Mouse (Mus musculus) embryo, embryonic 10.5 days (tissue): Measurements from ENCODE around the gene Gm49510.

Experiments used
- DNase-seq: peaks from one replicate; pipeline ENCODE4 v3.0.0-alpha.2; 2015; ENCODE audit warnings: low spot score

Gm49510 gene

DNA sequence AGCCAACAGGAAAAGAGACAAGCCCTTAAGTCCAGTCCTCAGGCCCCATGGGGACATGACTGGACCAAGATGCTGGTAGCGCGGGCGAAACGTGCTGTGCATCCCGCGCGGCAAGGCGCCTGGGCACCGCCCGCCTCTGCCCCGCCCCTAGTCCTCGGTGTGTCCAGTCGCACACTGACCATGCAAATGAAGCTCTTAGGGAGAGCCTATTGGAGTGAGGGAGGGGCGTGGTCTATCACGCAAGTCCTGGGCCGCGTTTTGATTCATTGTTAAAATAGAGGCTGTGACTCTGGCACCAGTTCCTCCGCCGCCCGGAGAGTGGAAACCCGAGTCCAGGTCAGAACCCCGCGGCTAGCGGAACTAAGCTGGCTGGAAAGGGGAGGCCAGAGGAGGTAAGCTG is 48.2 kb downstream of the Gm49510 start, which contains the start of gene Triobp:
TSS of gene Triobp (plus strand) at position 68 of the 400 bp plus-strand sequence.
- DNase-seq = peak; percentile 98

DNA sequence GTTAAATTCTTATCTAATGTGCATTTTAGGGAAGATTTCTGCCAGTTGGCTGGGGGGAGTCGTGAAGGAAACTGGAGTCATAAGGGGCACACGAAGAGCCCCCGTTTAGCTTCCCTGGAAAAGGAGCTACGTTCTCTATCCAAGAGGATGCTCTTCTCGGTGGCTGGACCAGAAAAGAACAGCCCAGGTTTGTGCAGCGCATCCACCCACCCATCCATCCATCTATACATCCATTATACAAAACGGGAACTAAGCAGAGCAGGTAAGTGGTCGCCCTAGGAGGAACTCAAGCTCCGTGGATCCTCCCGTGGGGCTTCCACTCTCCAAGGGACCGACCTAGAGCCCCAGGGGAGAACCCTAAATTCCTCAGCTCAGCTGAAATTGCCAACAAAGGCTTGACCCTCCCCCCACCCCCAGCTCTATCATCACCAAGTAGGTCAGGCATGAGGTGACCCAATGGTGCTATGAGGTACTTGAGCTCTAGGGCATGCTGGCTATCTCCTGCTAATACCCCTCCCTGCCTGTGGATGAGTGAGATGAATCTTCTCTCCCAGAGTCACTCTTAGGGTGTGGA is 48.8 kb downstream of the Gm49510 start:
- peak; percentile 45 for DNase-seq

DNA sequence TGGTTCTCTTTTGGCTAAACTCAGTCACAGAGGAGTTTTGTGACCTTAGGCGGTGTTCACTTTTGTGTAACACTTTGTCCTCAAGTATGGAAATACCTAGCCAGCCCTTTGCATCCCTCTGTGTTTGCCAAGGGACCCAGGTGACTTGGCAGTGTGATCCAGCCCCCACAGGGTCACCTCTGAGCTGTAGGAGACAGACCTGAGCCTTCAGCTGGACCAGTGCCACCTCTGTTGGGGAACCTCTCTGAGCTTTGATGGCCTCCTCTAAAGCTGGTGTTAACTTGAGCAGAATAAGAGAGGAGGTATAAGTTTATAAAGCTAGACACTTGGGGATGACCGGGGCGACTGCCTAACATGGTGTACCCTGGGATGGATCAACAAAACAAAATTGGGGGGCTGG is 49.4 kb downstream of the Gm49510 start:
- DNase-seq = no peak

DNA sequence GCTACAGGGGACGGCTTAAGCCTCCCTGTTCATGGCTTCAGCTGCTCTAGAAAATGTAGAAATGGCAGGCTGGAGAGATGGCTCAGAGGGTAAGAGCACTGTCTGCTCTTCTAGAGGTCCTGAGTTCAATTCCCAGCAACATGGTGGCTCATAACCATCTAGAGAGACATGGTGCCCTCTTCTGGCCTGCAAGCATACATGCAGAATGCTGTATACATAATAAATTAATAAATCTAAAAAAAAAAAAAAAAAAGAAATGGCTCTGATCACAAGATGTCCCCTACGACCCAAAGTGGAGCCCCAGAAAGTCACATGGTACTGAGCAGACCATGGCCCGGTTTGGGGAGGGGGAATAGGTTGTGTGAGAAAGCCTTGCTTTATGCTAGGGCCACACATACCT is 56.2 kb downstream of the Gm49510 start:
- no peak for DNase-seq

DNA sequence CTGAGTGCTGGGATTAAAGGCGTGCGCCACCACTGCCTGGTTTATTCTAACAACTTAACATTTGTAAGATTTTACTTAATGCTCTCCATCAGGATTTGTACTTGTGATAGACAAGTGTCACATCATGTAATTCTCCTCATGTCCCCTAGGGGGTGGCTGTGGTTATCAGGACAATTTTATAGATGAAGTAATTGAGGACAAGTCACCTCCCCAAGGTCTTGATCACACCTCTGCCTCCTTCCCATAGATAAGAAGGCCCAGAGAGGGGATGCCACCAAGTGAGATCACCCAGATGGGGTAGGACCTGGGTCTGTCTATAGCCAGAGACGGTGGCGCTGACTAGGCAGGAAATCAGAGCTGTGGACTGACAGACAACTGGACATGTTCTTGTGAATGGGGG is 56.9 kb downstream of the Gm49510 start:
- DNase-seq = peak; percentile 46

DNA sequence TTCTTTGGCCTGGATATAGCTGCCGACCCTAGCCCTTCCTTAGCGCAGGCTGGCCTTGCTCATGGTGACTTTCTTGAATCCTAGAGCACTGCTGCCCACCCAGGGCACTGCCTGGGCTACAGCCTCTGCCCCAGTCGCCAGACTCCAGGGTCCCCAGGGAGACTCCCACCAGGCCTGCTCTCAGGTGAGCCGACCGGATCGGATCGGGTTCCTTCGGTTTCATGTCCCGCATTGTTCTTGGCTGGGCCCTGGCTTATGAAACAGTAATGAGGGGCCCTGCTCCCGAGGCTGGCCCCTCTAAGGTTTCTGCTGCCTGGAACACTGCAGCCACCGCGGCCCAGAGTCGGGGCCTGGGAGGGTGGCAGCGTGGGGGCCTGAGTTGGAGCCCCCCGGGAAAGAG is 57.6 kb downstream of the Gm49510 start:
- DNase-seq = no peak

DNA sequence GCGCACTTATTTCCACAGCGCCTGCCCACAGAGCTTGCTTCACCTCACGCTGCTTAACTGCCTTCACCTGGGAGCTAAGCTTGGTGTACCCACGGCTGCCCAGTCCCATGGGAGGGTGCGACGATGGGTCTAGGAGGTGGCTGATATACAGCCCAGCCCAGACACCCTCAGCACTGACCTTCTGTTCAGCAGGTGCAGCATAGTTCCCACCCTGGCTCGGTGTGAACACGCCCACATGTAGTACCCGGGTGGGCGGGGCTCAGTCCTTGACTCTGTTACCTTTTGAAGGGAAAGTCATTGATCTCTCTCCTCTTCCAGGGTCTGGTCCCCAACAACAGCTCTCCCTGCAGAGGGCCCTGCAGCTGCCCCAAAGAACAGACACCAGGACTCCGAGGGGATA is 60.1 kb downstream of the Gm49510 start:
- no peak for DNase-seq

DNA sequence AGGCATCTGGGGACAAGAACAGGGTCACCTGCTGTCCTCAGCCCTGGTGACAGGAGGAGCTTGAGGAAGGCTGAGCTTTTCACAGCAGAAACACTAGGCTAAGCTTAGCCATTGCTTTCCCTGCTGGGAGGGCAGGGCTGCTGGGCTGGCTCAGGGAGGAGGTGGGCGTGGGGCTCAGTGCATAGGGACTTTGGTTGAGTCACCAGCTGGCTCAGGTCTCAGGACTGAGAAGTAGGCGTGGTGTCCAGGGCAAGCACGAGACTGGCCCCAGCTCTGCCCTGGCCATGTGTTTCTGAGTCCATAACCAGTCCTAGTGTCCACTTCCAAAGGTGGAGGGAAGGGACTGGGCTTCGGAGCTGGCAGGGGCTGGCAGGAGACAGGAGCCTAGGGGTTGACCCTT is 60.6 kb downstream of the Gm49510 start:
- no peak for DNase-seq

DNA sequence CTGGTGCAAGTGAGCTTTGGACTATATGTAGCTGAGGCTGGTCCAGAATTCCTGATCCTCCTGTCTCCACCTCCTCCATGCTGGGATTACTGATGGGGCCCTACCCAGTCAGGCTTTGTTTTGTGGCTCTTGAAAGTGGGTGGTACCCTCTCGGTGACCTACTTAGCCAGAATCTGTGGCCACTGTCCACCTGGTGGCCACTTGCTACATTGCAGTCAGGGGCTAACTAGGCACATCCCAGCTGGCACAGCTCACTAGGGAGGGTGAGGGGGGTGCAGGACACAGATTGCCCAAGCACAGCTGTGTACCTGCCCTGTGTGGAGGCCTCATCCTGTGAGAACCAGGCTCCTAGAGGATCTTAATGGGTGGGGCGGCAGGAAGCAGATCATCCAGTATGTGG is 63.4 kb downstream of the Gm49510 start:
- peak; percentile 84 for DNase-seq
